Mouse (Mus musculus) spleen, adult 2 months (tissue): ENCODE measurements around the gene Vangl1.

Experiments
- CTCF ChIP-seq: fragments of 200-500 bp; IDR thresholded peaks from 2 replicates; pipeline ENCODE4 v1.5.1; 2011; ENCODE audit warnings: mild to moderate bottlenecking, inconsistent platforms; ENCODE audit not compliant: insufficient read depth, insufficient read length, insufficient replicate concordance; ENCODE audit errors: extremely low read depth
- POLR2A ChIP-seq: fragments of 200-500 bp; IDR thresholded peaks from 2 replicates; pipeline ENCODE4 v1.6.1; 2011; ENCODE audit warnings: low read depth, low read length, inconsistent platforms

- TF ChIP-seq CTCF: no peak
- TF ChIP-seq POLR2A: no peak
Measured at GRCm38 (mm10) chr3:102143536-102143935, 61.0 kb downstream of the Vangl1 start.
